Mouse (Mus musculus) gastrocnemius, postnatal 10 days (tissue): Measurements from ENCODE around the gene Epx. TPM values are rescaled to one million over a fixed set of nuclear protein-coding genes. Genes with fewer than 3 reads are reported as not detected.
"Not testable (repeated sequence)": the region's sequence is repeated elsewhere in the genome, so short reads cannot be mapped to it uniquely, and the experiment has no call there.

Experiments used
- DNase-seq: peaks from one replicate; pipeline ENCODE4 v3.0.0; 2021; ENCODE audit warnings: mixed read lengths
- long read RNA-seq, 2 experiments: library from polyadenylated mRNA; stranded (forward); transcript quantifications; one replicate each; pipeline ENCODE4 v2.0.0; 2021
- total RNA-seq, 2 experiments: library from RNA; stranded (reverse); gene quantifications; 2 replicates each; pipeline ENCODE4 v1.2.3; 2021

Gene Epx
- under 1 TPM in 1 of 2 experiments, not detected in 1; 0.47 TPM for total RNA-seq
- long read RNA-seq, experiment 1: 0 reads
- long read RNA-seq, experiment 2: 0 reads

GRCm38 (mm10) chr11:87875436-87875835 is at the start of gene Epx:
Epx (minus strand) TSS chr11:87875536.
- DNase-seq: no peak

GRCm38 (mm10) chr11:87920966-87921365 is 45.6 kb upstream of the Epx start, which contains the start of gene Olfr464:
Olfr464 (minus strand) TSS chr11:87920967.
- peak; percentile 28 for DNase-seq

- no peak for DNase-seq
Measured at GRCm38 (mm10) chr11:87920301-87920700, 45.0 kb upstream of the Epx start.

GRCm38 (mm10) chr11:87916005-87916404 is 40.7 kb upstream of the Epx start:
- DNase-seq: no peak

- no peak for DNase-seq
Measured at GRCm38 (mm10) chr11:87904331-87904730, 29.0 kb upstream of the Epx start.

GRCm38 (mm10) chr11:87897287-87897686 is 22.0 kb upstream of the Epx start, which contains the start of gene Olfr463:
Olfr463 (minus strand) TSS chr11:87897387.
- DNase-seq: no peak

- DNase-seq: no peak
Measured at GRCm38 (mm10) chr11:87892168-87892567, 16.8 kb upstream of the Epx start, which contains the start of gene Olfr462. Olfr462 (minus strand) TSS chr11:87892268.

GRCm38 (mm10) chr11:87884856-87885255 is 9.5 kb upstream of the Epx start:
- no peak for DNase-seq

GRCm38 (mm10) chr11:87883493-87883892 is 8.2 kb upstream of the Epx start:
- DNase-seq: no peak

- DNase-seq: no peak
Measured at GRCm38 (mm10) chr11:87881714-87882113, 6.4 kb upstream of the Epx start.

- DNase-seq: no peak
Measured at GRCm38 (mm10) chr11:87879826-87880225, 4.5 kb upstream of the Epx start.

GRCm38 (mm10) chr11:87871766-87872165 is 3.6 kb downstream of the Epx start:
- DNase-seq: no peak

GRCm38 (mm10) chr11:87870096-87870495 is 5.2 kb downstream of the Epx start:
- DNase-seq: no peak

GRCm38 (mm10) chr11:87866891-87867290 is 8.4 kb downstream of the Epx start:
- not testable (repeated sequence) for DNase-seq

- no peak for DNase-seq
Measured at GRCm38 (mm10) chr11:87862805-87863204, 12.5 kb downstream of the Epx start.

GRCm38 (mm10) chr11:87860426-87860825 is 14.9 kb downstream of the Epx start:
- DNase-seq: no peak

GRCm38 (mm10) chr11:87859273-87859672 is 16.1 kb downstream of the Epx start:
- no peak for DNase-seq

- DNase-seq: no peak
Measured at GRCm38 (mm10) chr11:87854550-87854949, 20.8 kb downstream of the Epx start.

- DNase-seq: no peak
Measured at GRCm38 (mm10) chr11:87853597-87853954, 21.8 kb downstream of the Epx start.

GRCm38 (mm10) chr11:87852690-87853596 is 22.4 kb downstream of the Epx start, which contains the start of gene Mks1:
Mks1 (plus strand) TSS chr11:87853215.
- peak; percentile 93 for DNase-seq

GRCm38 (mm10) chr11:87847884-87848283 is 27.5 kb downstream of the Epx start:
- DNase-seq: no peak

- DNase-seq: no peak
Measured at GRCm38 (mm10) chr11:87846968-87847600, 28.3 kb downstream of the Epx start.

- no peak for DNase-seq
Measured at GRCm38 (mm10) chr11:87841436-87841835, 33.9 kb downstream of the Epx start.
